Mouse (Mus musculus) intestine, embryonic 16.5 days (tissue): ENCODE results near the gene Il23a. TPM values are rescaled to one million over a fixed set of nuclear protein-coding genes. Genes with fewer than 3 reads are reported as not detected.

ENCODE experiments used
- ATAC-seq: fragments of 200-750 bp; cut with Nextera tagmentation; 2 replicates; pipeline ENCODE4 v1.8.0; 2017; ENCODE audit warnings: moderate TSS enrichment, moderate library complexity
- H3K27ac ChIP-seq: fragments of 300-500 bp; sonication (generic); 2 replicates; pipeline ENCODE4 v1.5.1; 2014; ENCODE audit warnings: mild to moderate bottlenecking, low read length
- H3K27me3 ChIP-seq: fragments of 300-500 bp; sonication (generic); replicated peaks from 2 replicates; pipeline ENCODE4 v1.6.1; 2014; ENCODE audit warnings: low read length, control low read depth, mixed read lengths; ENCODE audit not compliant: control insufficient read depth, insufficient read depth
- H3K36me3 ChIP-seq: fragments of 300-500 bp; sonication (generic); 2 replicates; pipeline ENCODE4 v1.6.1; 2014; ENCODE audit warnings: low read length, control low read depth; ENCODE audit not compliant: control insufficient read depth, insufficient read depth
- H3K4me1 ChIP-seq: fragments of 300-500 bp; sonication (generic); 2 replicates; pipeline ENCODE4 v1.6.1; 2014; ENCODE audit warnings: low read length, control low read depth, mixed read lengths; ENCODE audit not compliant: control insufficient read depth, insufficient read depth
- H3K4me2 ChIP-seq: fragments of 300-500 bp; sonication (generic); 2 replicates; pipeline ENCODE4 v1.6.1; 2014; ENCODE audit warnings: low read depth, low read length, control low read depth
- H3K4me3 ChIP-seq: fragments of 300-500 bp; sonication (generic); 2 replicates; pipeline ENCODE4 v1.5.1; 2014; ENCODE audit warnings: mild to moderate bottlenecking, low read length
- H3K9ac ChIP-seq: fragments of 300-500 bp; sonication (generic); 2 replicates; pipeline ENCODE4 v1.6.1; 2014; ENCODE audit warnings: low read depth, low read length
- H3K9me3 ChIP-seq: fragments of 300-500 bp; sonication (generic); 2 replicates; pipeline ENCODE4 v1.6.1; 2016; ENCODE audit warnings: low read length, control low read depth; ENCODE audit not compliant: control insufficient read depth
- WGBS: fragments of 180-500 bp; shearing (Covaris S2); extraction: QIAGEN DNeasy Blood & Tissue Kit; methylation state at CpG from one replicate; pipeline ENCODE4 v1.1.7; 2014; 5-methylcytosine and 5-hydroxymethylcytosine counted together
- polyA plus RNA-seq: library from polyadenylated mRNA; unstranded; fragments of >200 nt; fragmentation: Nextera tagmentation; extraction: Ambion mirVana; gene quantifications from 2 replicates; pipeline ENCODE4 v1.2.1, GENCODE M21; 2015

Gene Il23a
- 0.44 and 0.53 TPM in 2 replicates for polyA plus RNA-seq

DNA sequence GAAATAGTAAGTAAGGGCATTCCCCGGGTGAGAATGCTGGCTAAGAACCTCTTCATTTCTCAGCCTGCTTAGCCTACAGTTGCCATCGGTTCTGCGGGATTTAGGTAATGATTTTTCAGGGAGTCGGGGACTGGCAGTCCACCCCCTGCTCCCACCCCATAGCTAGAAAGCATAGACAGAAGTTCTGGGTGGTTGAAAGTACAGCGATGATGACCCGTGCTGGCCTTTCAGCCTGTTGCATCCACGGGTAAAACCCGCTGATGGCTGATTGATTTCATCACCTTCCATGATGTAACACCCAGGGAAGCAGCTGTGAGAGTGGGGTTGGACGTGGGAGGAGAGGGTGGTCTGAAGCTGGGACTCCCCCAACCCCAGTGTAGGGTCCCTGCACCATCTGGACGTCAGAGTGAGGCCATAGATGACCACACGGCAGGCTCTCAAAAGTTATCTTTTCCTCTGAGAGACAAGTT, at the start of gene Il23a:
Il23a (minus strand) TSS at position 51 of the 470 bp plus-strand sequence.
- Histone ChIP-seq H3K9me3 (no peaks in the 10 kb centered on the region), H3K27ac (0 out of 2 replicates have a peak within 1 kb of the TSS, but pooled peaks have one; percentile 13), H3K36me3 (no peaks in the 10 kb centered on the region), H3K4me3 (no peak within 1 kb of the TSS), H3K9ac (peak within 1 kb of the TSS; percentile 3), H3K4me2 (no peak within 1 kb of the TSS), H3K27me3 (no peaks in the 10 kb centered on the region), H3K4me1 (peaks cover 8% of the 10 kb centered on the region)
- no peak for ATAC-seq
- WGBS, result 84% methylated on average over 11 of the region's 11 CpGs

DNA sequence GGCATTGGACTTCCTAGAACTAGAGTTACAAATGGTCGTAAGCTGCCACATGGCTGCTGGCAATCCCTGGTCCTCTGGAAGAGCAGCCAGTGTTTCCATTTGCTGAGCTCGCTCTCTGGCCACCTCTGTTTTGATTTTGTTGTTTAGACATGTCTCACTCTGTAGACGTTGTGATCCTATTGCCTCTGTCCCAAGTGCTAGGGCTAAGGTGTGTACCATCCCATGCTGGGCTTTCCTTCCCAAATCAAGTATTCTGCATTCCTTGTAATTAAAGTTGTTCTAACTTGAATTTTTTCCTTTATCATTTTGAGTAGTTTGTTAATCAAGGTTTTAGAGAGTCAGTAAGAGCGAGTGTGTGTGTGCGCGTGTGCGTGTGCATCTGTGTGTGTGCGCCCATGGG, 49.0 kb upstream of the Il23a start:
- peaks cover 5% of the 10 kb centered on the region for H3K36me3 ChIP-seq
- 85% methylated on average over 8 of the region's 8 CpGs for whole genome bisulfite sequencing

DNA sequence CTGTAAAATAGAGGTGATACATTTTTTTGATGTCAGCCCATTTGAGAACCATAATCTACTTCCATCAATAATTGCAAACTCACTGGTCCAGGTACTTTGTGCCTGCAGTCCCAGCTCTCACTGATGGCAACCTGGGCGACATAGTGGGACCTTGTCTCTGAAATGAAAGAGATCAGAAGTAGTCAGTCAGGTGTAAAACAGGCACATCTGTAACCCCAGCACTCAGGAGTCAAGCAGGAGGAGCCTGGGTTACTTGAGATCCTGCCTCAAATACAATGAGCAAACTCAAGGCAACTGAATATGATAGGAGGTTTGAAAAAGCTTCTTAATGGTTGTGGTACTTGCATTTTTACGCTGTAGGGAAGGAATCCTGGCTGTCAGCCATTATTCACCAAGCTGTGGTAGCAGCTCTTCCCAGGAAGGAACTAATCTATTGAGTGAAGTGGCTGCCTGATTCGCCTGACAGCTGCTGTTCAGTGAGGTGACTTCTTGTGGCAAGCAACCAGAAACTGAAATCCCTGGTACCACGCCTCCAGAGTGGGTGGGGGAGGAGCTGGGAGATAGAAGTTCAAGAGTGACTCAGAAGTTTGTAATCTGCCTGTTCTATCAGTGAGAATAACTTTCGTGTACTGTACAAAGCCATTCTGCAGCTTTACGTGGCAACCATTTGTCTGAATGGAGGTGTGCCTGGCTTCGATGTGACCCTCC, 46.2 kb upstream of the Il23a start:
- WGBS, result 19% methylated on average over 7 of the region's 7 CpGs
- no peak overlapping the region for H3K9ac ChIP-seq

More for the DNA sequence above, 49.0 kb upstream of the Il23a start:
- Histone ChIP-seq H3K27ac (no peak overlapping the region), H3K4me2 (no peak overlapping the region), H3K27me3 (no peaks in the 10 kb centered on the region), H3K9me3 (no peaks in the 10 kb centered on the region), H3K4me3 (no peak overlapping the region), H3K9ac (no peak overlapping the region), H3K4me1 (peaks cover 9% of the 10 kb centered on the region)
- no peak for ATAC-seq

DNA sequence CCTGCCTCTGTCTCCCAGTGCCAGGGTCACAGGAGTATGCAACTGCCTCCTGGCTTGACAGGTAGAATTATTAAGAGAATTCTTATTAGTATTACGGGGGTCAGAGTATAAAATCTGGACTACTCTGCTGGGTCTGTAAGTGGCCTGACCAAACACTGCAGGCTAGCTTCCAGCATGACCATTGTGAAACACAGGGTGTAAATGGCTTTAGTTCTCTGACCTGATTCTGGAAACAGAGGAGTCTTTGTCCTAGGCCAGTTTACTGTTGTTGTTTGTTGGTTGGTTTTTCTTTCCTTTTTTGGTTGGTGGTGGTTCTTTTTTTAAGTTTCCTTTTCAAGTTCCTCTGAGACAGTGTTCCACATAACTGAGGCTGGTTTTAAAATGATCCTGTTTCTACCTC, 44.9 kb upstream of the Il23a start:
- WGBS, result 77% methylated on average over 1 of the region's 1 CpGs
- Histone ChIP-seq H3K4me2 (no peak overlapping the region), H3K27me3 (no peaks in the 10 kb centered on the region), H3K36me3 (no peaks in the 10 kb centered on the region; the same call in 1 of the 2 replicates), H3K4me3 (no peak overlapping the region), H3K27ac (peak overlapping the region; percentile 32; the same call in 1 of the 2 replicates), H3K9me3 (no peaks in the 10 kb centered on the region), H3K4me1 (peaks cover 20% of the 10 kb centered on the region), H3K9ac (no peak overlapping the region)
- no peak for ATAC-seq

More for the DNA sequence above, 46.2 kb upstream of the Il23a start:
- Histone ChIP-seq H3K36me3 (no peaks in the 10 kb centered on the region; the same call in 1 of the 2 replicates), H3K27ac (peak overlapping the region; percentile 87), H3K4me3 (peak overlapping the region; percentile 9), H3K4me1 (peaks cover 9% of the 10 kb centered on the region), H3K27me3 (no peaks in the 10 kb centered on the region), H3K9me3 (no peaks in the 10 kb centered on the region), H3K4me2 (peak overlapping the region; percentile 23)
- peak; percentile 92 for ATAC-seq

DNA sequence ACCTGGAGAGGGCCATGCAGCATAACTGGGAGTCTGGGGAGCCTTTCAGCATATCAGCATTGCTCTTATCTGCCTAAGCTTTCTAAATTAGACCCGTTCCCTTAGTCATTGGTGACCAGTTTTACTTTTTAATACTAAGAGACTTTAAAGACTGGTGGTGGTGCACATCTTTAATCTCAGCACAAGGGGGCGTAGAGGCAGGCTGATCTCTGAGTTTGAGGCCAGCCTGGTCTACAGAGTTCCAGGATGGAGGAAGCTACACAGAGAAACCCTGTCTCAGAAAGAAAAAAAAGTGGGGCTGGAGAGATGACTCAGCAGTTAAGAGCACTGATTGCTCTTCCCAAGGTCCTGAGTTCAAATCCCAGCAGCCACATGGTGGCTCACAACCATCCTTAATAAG, 41.7 kb upstream of the Il23a start:
- Histone ChIP-seq H3K27me3 (no peaks in the 10 kb centered on the region), H3K4me1 (peaks cover 33% of the 10 kb centered on the region), H3K4me3 (no peak overlapping the region), H3K36me3 (no peaks in the 10 kb centered on the region; the same call in 1 of the 2 replicates), H3K27ac (no peak overlapping the region), H3K9me3 (no peaks in the 10 kb centered on the region), H3K4me2 (no peak overlapping the region), H3K9ac (no peak overlapping the region)
- 72% methylated on average over 2 of the region's 2 CpGs for WGBS
- ATAC-seq, result no peak

DNA sequence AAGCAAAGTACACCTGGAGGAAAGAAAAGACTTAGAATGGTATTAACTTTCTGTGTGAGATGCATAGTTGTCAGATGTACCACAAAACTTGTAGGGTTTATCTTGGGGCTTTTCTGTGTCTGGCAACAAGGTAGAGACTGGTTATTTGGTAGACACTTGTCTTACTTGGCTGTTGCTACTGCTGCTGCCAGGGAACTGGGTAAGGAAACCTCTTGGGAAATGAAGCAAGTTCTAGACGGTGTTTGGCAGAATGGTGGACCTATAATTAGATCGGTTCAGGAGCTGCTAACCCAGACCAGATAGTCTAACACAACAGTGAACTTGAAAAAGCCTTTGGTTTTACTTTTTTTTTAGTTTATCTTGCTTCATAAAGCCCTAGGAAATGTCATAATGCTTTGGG, 40.4 kb upstream of the Il23a start:
- Histone ChIP-seq H3K27ac (no peak overlapping the region), H3K27me3 (no peaks in the 10 kb centered on the region), H3K9ac (peak overlapping the region; percentile 88; the same call in 1 of the 2 replicates), H3K4me1 (peaks cover 26% of the 10 kb centered on the region), H3K4me3 (peak overlapping the region; percentile 95), H3K36me3 (no peaks in the 10 kb centered on the region; the same call in 1 of the 2 replicates), H3K4me2 (peak overlapping the region; percentile 69), H3K9me3 (no peaks in the 10 kb centered on the region)
- WGBS, result 71% methylated on average over 2 of the region's 2 CpGs
- no peak for ATAC-seq

DNA sequence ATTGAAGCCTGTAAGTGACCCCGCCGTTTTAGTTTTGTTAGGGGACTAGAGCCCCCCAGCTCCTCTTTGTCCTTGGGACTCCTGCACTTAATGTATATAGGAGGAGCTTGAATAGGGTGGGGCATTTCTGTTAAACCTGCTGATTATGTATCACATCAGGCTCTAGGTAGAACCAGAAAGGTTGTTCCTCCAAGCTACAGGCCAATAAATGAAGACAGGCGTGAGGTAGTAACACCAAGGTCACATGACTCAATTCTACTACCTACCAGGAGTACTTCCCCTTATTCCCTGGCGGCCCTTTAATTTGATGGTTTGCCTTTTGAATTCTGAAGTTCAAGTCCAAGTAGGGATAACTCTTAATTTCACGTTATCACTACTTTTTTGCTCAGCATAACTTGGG, 39.9 kb upstream of the Il23a start:
- Histone ChIP-seq H3K27ac (peak overlapping the region; percentile 98), H3K4me2 (peak overlapping the region; percentile 69), H3K36me3 (no peaks in the 10 kb centered on the region; the same call in 1 of the 2 replicates), H3K27me3 (no peaks in the 10 kb centered on the region), H3K4me3 (peak overlapping the region; percentile 95), H3K9me3 (no peaks in the 10 kb centered on the region), H3K4me1 (peaks cover 23% of the 10 kb centered on the region), H3K9ac (peak overlapping the region; percentile 88)
- ATAC-seq, result peak; percentile 51
- WGBS, result 19% methylated on average over 5 of the region's 5 CpGs

DNA sequence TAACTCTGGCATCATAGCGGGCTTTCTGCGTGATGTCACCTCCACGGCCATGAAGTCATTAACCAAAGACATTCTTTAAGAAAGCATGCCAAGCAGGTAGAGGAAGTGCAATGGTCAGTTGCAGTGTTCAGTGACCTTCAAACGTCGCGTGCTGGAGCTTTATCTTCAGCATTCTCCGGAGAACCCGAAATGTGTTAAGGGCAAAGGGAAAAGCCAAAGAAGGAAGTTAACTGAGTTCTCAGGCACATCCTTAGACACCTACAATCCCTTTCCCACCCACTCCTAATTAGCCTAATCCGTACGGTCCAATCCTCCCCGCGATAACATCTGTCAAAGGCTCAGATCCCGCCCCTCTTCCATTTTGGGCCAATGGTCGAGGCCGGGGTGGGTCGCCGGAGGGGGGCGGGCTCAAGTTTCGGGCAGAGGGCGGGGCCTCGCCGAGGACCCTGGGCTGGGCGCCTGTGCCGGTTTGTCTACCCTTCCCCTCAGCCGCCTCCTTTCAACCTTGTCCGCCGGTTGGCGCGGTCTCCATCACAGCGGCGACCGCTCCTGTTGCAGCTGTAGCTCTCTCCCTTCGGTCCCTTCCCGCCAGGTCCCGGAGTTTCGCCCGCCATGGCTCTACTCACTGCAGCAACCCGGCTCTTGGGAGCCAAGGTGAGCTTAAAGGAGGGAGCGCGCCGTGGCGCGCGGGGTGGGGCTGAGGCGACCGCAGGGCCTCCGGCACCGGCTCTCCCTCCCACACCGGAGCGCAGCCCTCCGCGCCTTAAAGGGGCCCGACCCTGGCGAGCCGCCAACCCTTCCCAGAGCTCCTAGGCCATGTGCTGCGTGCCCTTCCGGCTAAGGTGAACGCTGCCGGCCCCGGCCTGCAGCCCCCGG, 39.0 kb upstream of the Il23a start, which contains the start of gene Cs:
Cs (plus strand) TSS at position 429 of the 876 bp plus-strand sequence.
- WGBS, result 1% methylated on average over 61 of the region's 61 CpGs
- peak; percentile 94 for ATAC-seq
- H3K4me2 ChIP-seq, result peak within 1 kb of the TSS; percentile 73
- H3K4me1 ChIP-seq, result peaks cover 23% of the 10 kb centered on the region
- H3K36me3 ChIP-seq, result no peaks in the 10 kb centered on the region; the same call in 1 of the 2 replicates
- H3K9me3 ChIP-seq, result no peaks in the 10 kb centered on the region
- H3K9ac ChIP-seq, result peak within 1 kb of the TSS; percentile 88
- H3K27ac ChIP-seq, result peak within 1 kb of the TSS; percentile 98
- H3K27me3 ChIP-seq, result no peaks in the 10 kb centered on the region
- peak within 1 kb of the TSS; percentile 95 for H3K4me3 ChIP-seq

DNA sequence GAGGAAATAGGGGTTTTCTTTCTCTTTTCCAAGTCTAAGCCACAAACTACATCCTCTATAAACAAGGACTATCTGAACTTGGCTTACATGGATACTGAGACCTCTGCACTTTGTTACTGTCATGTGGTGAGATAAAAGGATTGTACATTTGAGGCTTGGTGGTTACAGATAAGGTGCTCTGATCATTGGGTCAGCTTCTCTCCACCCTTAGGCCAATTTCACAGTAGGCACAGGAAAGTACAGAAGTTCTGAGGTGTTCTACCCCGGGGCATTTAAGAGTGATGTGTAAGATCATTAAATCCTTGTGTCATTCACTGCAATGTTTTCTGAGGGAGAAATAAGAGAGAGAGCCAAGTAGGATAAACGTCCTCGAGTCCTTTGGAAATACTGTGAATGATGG, 38.0 kb upstream of the Il23a start:
- Histone ChIP-seq H3K9ac (peak overlapping the region; percentile 68; the same call in 1 of the 2 replicates), H3K4me1 (peaks cover 23% of the 10 kb centered on the region), H3K4me2 (peak overlapping the region; percentile 73), H3K36me3 (no peaks in the 10 kb centered on the region; the same call in 1 of the 2 replicates), H3K27me3 (no peaks in the 10 kb centered on the region), H3K9me3 (no peaks in the 10 kb centered on the region), H3K4me3 (peak overlapping the region; percentile 95), H3K27ac (peak overlapping the region; percentile 89)
- 64% methylated on average over 3 of the region's 3 CpGs for WGBS
- no peak for ATAC-seq
